Mouse (Mus musculus): Measurements from ENCODE around the gene Psma5.

Psma5 gene

DNA sequence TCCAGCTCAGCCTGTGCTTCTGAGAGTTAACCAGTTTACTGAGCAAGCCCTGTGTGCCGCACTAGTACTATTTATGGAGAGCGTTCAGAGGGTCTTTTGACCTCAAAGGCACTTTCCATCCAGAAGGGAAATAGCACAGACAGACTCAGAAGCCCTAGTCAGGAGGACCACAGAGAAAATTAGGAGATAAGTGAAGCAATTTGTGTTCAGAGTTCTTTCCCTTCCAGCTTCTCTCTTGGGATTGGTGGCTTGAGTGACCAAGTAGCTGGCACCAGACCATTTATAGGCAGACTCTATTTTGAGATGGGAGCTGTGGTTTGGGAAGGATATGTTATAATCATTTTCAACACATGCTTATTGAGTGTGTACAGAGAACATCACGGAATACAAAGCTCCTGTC lies 49.7 kb downstream of the Psma5 start:
- DNase-seq (ENCODE audit: low spot score), result no peak

DNA sequence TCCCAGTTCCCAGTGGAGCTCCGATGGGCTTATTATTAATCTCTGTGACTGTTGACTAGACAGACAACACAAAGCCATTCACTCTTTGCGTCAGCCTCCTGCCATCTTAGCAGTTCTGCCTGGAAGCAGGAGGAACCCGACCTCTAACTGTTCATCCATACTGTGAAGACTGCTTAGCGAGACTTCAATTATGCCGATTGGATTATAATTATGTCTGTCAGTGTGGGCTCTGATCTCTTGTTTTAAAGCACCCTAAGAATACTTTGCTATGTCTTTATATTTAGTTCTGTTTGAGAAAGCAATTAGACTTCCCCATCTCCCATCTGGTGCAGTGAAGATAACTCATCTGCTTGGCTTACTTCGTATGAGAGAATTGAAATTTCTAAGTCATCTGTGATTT lies 50.8 kb downstream of the Psma5 start:
- DNase-seq (ENCODE audit: low spot score), result no peak

DNA sequence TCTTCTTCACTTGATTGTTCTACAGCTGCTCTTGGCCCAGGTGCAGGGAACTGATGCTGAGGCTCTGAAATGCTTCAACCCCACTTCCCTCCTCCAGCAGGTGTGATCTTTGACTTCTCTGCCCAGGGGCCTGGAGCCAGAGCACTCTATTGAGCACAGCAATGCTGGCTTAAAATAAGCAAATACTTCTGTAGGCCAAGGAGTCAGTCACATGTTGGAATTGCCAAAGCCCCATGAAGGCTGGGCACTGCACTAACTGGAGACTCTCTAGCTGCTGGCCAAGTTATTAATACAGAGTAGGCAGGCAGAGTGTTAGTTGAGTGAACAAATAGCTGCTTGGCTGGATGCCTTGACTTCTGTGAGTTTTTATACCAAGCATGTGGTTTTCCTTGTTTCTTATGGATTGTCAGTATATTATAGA lies 54.2 kb downstream of the Psma5 start:
- DNase-seq (ENCODE audit: low spot score), result no peak

DNA sequence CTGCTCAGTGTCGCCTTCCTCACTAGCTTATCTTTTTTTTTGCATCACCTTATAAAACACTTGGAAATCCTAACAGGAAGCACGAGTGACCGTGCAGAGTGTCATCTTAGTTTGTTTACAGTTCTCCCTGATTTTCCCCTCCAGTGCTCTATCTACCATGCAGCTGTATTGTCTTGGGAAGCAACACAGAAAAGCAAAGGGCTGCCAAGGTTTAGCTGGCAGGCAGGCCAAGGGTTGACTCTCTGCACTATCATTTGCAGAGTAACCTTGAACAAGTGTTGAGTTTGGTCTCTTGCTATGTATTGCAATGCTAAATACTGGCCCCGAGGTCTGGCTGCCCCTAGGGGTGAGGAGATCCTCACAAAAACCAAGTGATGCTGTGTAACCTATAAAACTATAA lies 55.0 kb downstream of the Psma5 start:
- no peak for DNase-seq (ENCODE audit: low spot score)

DNA sequence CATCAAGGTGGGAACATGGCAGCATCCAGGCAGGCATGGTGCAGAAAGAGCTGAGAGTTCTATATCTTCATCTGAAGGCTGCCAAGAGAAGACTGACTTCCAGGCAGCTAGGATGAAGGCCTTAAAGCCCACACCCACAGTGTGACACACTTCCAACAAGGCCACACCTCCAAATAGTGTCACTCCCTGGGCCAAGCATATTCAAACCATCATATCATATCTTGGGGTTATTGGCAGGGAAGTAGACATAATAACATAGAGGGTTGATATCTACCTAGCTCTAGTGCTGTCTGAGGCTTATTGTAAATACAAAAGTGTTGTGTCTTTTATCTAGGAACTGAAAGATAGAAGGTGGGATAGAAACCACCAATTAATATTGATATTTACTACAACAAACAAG lies 55.7 kb downstream of the Psma5 start:
- DNase-seq (ENCODE audit: low spot score), result no peak

DNA sequence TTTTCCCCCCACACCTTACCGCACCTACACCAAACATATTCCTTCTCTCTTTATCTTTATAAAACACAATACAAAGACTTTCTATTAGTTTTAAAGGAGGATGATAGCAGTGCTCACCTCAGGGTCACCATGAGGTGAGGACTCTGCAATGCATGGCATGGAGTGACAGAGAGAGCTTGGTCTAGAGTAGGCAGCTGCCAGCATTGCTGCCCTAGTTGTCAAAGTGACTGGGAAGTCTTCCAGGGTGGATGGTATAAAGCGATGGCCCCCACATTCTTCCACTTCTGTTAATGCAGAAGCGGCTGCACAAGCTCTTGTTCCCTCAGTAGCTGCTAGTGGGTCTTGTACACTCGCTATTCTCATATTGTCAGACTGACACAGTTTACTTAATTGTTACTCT lies 56.4 kb downstream of the Psma5 start:
- DNase-seq (ENCODE audit: low spot score), result no peak

DNA sequence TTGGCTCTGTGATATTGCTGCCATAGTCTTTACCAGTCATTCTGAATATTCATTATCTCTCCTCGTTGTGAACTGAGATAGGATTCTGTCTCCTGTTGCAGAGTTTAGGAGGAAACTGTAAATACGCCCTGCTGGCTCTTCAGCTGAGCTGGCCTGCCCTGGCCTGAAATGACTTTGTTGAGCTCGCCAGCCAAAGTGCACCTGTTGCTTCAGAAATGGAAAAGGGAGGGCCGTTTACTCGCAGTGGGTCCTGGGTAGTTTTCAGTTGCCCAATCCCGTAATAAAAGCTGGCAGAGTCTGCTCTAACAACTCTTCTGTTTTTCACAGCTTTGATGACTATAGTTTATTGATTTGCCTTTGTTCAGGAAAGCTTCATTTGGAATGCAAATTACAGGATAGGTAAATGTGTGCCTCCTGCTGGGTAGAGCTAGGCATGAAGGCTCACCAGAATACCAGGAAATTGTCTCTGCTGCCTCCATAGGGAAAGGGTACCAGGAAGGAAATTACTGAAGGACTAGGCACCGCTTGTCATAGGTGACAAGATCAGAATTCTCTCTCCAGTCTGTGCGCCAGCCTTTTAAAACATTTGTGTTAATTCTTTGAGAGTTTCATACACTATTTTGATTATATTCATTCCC lies 57.4 kb downstream of the Psma5 start:
- no peak for DNase-seq (ENCODE audit: low spot score)

DNA sequence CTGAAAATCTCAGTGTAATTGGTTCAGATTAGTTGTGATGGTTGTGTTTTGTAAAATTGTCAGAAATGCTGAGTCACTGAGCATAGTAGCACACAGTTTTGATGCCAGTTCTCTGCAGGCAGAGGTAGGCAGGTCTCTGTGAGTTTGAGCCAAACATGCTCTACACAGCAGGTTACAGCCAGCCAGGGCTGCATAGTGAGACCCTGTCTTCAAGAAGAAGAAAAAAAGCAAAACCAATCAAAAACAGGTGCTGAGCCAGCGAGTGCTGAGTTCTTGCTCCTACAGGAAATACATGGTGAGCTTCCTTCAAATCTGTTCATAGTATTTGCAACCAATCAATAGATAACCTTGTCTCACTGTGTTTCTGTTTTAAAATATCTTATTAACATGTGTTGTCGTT lies 61.8 kb downstream of the Psma5 start:
- no peak for DNase-seq (ENCODE audit: low spot score)

DNA sequence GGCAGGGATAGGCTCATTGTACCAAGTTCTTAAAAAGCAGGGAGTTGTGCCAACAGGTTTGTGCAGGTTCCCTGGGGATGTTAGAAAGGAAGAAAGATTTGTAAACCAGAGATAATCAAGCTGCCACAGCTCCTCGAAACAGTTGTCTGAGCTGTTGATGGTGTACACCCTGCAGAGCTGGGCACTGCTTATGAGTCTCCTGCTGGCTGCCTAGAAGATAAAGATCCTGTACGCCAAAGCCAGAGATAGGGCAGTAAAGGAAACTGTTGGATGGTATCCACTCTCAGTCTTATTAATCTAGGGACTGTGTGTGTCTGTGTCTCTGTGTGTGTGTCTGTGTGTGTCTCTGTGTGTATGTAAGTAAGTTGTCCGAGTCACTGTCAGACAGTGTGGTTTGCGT lies 64.9 kb downstream of the Psma5 start:
- no peak for DNase-seq (ENCODE audit: low spot score)

DNA sequence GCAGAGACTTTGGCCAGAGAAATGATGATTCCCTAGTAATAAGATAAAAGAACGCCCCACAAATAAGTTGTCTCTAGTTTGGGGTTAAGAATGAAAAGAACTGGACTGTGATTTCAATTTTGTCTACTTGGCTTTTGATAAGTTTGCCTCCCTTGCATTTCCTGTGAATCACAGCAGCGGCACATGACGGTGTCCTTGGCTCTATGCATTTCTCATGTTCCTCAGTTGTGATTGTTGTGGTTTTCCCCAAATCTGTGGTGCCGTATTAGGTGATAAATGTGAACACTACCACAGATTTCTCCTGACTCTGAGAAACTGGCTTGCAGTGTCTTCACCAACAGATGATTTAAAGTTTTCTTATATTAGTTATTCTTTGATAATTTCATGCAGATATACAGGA lies 65.4 kb downstream of the Psma5 start:
- DNase-seq (ENCODE audit: low spot score), result no peak

DNA sequence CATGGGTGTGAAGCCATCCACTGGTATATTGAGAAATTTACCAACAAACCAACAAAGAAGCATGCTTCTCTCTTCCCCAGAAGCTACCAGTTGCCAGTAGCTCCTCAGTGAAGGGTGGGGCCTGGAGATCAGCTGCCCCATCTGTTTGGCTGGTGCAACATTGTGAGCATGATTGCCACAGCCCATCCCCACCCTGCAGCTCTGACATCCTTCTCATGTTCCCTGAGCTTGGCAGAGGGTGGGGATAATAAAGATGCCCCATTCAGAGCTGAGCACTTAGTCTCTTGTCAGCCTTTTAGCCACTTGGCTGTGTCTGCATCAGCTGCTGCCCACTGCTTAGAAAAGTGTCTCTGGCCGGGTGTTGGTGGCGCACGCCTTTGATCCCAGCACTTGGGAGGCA lies 66.2 kb downstream of the Psma5 start:
- no peak for DNase-seq (ENCODE audit: low spot score)

DNA sequence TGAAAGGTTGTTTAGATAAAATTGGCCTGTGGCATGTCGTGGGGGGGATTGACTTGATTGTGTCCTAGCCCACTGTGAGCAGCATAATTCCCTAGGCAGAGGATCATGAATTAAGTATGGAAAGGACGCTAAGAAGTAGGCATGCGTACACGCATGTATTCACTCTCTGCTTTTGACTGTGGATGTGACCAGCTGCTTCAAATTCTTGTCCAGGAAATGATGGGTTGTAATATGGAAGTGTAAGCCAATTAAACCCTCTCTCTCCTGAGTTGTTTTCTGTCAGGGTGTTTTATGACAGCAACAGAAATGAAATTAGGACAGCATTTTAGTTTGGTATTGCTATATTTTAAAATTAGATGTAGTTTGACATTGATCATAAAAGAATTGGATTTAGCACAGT lies 68.1 kb downstream of the Psma5 start:
- DNase-seq (ENCODE audit: low spot score), result no peak

DNA sequence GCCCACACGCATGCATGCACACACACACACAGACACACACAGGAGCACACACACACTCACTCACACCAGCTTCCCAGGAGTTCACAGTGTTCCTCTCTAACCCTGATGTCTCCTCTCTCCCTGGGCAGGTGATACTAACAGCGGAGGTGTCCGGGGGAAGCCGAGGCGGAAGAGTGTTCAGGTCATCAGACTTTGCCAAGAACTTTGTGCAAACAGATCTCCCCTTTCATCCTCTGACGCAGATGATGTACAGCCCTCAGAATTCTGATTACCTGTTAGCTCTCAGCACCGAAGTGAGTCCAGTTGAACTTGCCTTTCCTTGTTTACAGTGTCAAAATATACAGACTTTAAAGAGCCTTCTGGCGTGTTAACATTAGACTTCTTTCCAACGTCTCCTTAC lies 68.8 kb downstream of the Psma5 start:
- no peak for DNase-seq (ENCODE audit: low spot score)

DNA sequence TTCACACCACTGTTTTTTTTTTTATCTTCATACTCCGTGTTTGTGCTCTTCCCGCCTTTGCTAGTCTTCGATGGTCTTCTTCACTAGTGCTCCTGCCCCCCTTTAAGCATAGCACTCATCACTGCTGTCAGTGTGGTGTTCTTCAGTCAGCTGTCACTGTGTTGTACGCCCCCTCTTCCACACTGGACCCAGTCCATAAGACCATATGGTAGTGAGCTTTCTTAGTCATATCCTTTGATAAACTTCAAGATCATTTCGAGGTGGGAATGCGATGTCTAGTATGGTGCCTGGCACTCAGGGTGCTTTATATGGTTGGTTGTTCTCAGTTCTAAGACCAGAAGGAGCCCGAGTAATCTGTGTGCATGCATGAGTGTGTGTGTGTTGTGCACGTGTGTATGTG lies 70.5 kb downstream of the Psma5 start:
- no peak for DNase-seq (ENCODE audit: low spot score)

DNA sequence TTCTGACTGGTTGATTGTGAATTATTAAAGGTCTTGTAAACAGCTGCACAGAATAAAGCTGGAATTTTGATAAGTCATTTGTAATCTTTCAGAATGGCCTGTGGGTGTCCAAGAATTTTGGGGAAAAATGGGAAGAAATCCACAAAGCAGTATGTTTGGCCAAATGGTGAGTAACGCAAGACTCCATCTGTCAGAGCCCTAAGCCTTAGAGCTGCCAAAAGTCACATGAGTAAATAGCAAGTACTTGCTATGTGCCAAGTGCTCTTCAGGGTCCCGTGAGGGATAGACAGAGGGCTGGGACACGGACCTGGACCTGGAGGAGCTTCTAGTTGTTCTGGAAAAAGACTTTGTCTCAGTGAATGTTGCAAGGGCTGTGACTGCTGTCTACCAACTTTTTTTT lies 71.2 kb downstream of the Psma5 start:
- DNase-seq (ENCODE audit: low spot score), result no peak

DNA sequence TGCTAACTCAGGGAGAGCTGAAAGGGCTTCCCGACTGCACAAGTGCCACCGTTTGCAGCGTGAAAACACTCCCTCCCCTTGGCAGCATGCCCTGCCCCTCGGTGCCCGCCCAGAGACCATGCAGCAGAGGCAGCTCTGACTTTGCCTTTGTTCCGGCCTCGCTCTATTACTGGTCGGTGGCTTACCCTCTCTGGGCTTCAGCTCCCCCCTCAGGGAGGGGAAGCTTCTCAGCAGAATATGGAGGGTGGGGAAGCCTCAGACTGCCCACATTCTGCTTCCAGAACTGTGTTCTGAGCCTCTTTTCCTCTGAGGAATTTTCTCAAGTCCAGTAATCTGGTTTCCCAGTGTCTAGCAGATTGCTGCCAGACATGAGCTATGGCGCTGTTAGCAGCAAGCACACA lies 71.7 kb downstream of the Psma5 start:
- DNase-seq (ENCODE audit: low spot score), result peak; percentile 41
